Mouse (Mus musculus): Measurements from ENCODE around the gene Mthfs. TPM values are rescaled to one million over a fixed set of nuclear protein-coding genes. Genes with fewer than 3 reads are reported as not detected.

Mthfs gene
- total RNA-seq, 2 experiments from 2014 or later, result 27.3 to 38.3 TPM

- no peak overlapping the region for H3K4me3 ChIP-seq
- H3K27ac ChIP-seq, result no peak overlapping the region
- DNase-seq (ENCODE audit: extremely low spot score in 1 of 2, low spot score in 2 of 2), result no peak
- intact Hi-C loops (cut with DNase I), result no loop called here
- TF ChIP-seq CTCF (IDR thresholded peaks at IDR 0.05), result no peak
Observed at GRCm38 (mm10) chr9:89309195-89309535, 98.7 kb downstream of the Mthfs start.

GRCm38 (mm10) chr9:89311649-89312048, 101.2 kb downstream of the Mthfs start:
- DNase-seq (ENCODE audit: extremely low spot score in 1 of 2, low spot score in 2 of 2), result no peak
- Histone ChIP-seq H3K4me3 (no peak overlapping the region), H3K27ac (no peak overlapping the region)
- no peak for TF ChIP-seq CTCF (IDR thresholded peaks at IDR 0.05)
- intact Hi-C loops (cut with DNase I), result no loop called here

GRCm38 (mm10) chr9:89373731-89374130, 163.3 kb downstream of the Mthfs start:
- Histone ChIP-seq H3K4me3 (no peak overlapping the region), H3K27ac (no peak overlapping the region)
- no peak for TF ChIP-seq CTCF (IDR thresholded peaks at IDR 0.05)
- no peak for DNase-seq (ENCODE audit: extremely low spot score in 1 of 2, low spot score in 2 of 2)
- intact Hi-C loops (cut with DNase I), result no loop called here

GRCm38 (mm10) chr9:89374650-89375049, 164.2 kb downstream of the Mthfs start:
- Histone ChIP-seq H3K27ac (no peak overlapping the region), H3K4me3 (no peak overlapping the region)
- no peak for DNase-seq (ENCODE audit: extremely low spot score in 1 of 2, low spot score in 2 of 2)
- intact Hi-C loops (cut with DNase I), result no loop called here
- no peak; the same call in none of the 2 replicates for TF ChIP-seq CTCF (IDR thresholded peaks at IDR 0.05)

GRCm38 (mm10) chr9:89403031-89403430, 192.6 kb downstream of the Mthfs start:
- no peak for DNase-seq (ENCODE audit: extremely low spot score in 1 of 2, low spot score in 2 of 2)
- intact Hi-C loops (cut with DNase I), result no loop called here
- Histone ChIP-seq H3K4me3 (no peak overlapping the region), H3K27ac (no peak overlapping the region)
- no peak for TF ChIP-seq CTCF (IDR thresholded peaks at IDR 0.05)

Other genes with a start within 250 kb of the Mthfs start
- gene Trim43b, start 117.8 kb upstream of the Mthfs start, total RNA-seq (2021), result under 1 TPM; 0.38 to 0.47 TPM
- 1 to 10 TPM in 1 of 2 experiments, under 1 TPM in 1; 0.79 to 1.1 TPM for gene Bcl2a1b, start 11.5 kb upstream of the Mthfs start, total RNA-seq (2021)
- not detected for gene Gm29094, start 11.3 kb upstream of the Mthfs start, total RNA-seq (2021)

Measured in left cerebral cortex, adult 2 months (tissue).